Mouse (Mus musculus) intestine, embryonic 16.5 days (tissue): ENCODE measurements around the gene Gmnc. TPM values are rescaled to one million over a fixed set of nuclear protein-coding genes. Genes with fewer than 3 reads are reported as not detected.

Experiments used
- ATAC-seq: fragments of 200-750 bp; cut with Nextera tagmentation; 2 replicates; pipeline ENCODE4 v1.8.0; 2017; ENCODE audit warnings: moderate TSS enrichment, moderate library complexity
- H3K27ac ChIP-seq: fragments of 300-500 bp; sonication (generic); 2 replicates; pipeline ENCODE4 v1.5.1; 2014; ENCODE audit warnings: mild to moderate bottlenecking, low read length
- H3K27me3 ChIP-seq: fragments of 300-500 bp; sonication (generic); replicated peaks from 2 replicates; pipeline ENCODE4 v1.6.1; 2014; ENCODE audit warnings: low read length, control low read depth, mixed read lengths; ENCODE audit not compliant: control insufficient read depth, insufficient read depth
- H3K36me3 ChIP-seq: fragments of 300-500 bp; sonication (generic); 2 replicates; pipeline ENCODE4 v1.6.1; 2014; ENCODE audit warnings: low read length, control low read depth; ENCODE audit not compliant: control insufficient read depth, insufficient read depth
- H3K4me1 ChIP-seq: fragments of 300-500 bp; sonication (generic); 2 replicates; pipeline ENCODE4 v1.6.1; 2014; ENCODE audit warnings: low read length, control low read depth, mixed read lengths; ENCODE audit not compliant: control insufficient read depth, insufficient read depth
- H3K4me2 ChIP-seq: fragments of 300-500 bp; sonication (generic); 2 replicates; pipeline ENCODE4 v1.6.1; 2014; ENCODE audit warnings: low read depth, low read length, control low read depth
- H3K4me3 ChIP-seq: fragments of 300-500 bp; sonication (generic); 2 replicates; pipeline ENCODE4 v1.5.1; 2014; ENCODE audit warnings: mild to moderate bottlenecking, low read length
- H3K9ac ChIP-seq: fragments of 300-500 bp; sonication (generic); 2 replicates; pipeline ENCODE4 v1.6.1; 2014; ENCODE audit warnings: low read depth, low read length
- H3K9me3 ChIP-seq: fragments of 300-500 bp; sonication (generic); 2 replicates; pipeline ENCODE4 v1.6.1; 2016; ENCODE audit warnings: low read length, control low read depth; ENCODE audit not compliant: control insufficient read depth
- WGBS: fragments of 180-500 bp; shearing (Covaris S2); extraction: QIAGEN DNeasy Blood & Tissue Kit; methylation state at CpG from one replicate; pipeline ENCODE4 v1.1.7; 2014; 5-methylcytosine and 5-hydroxymethylcytosine counted together
- polyA plus RNA-seq: library from polyadenylated mRNA; unstranded; fragments of >200 nt; fragmentation: Nextera tagmentation; extraction: Ambion mirVana; gene quantifications from 2 replicates; pipeline ENCODE4 v1.2.1, GENCODE M21; 2015

The Gmnc gene
- polyA plus RNA-seq, 1 experiment from 2014 or later, result not detected

DNA sequence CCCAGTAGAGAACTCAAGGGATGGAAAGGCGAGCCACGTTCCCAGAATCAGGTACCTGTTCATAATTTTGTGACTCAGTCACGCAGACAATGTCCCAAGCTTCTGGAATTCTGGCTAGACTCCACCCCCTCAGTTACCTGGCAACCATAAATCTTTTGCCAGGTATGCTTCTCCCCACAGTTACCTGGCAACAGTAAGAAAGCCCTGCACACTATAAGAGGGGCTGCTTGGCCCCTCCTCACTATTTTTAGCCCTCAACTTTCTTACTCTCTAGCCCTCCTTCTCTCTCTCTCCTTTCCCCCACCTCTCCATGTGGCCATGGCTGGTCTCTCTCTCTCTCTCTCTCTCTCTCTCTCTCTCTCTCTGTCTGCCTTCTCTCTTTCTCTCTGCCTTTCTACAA is 114.6 kb downstream of the Gmnc start:
- ATAC-seq, result no peak

More for the DNA sequence above, 114.6 kb downstream of the Gmnc start:
- H3K9ac ChIP-seq, result no peak overlapping the region
- H3K27ac ChIP-seq, result no peak overlapping the region
- no peak overlapping the region for H3K4me2 ChIP-seq
- H3K4me3 ChIP-seq, result no peak overlapping the region
- no peaks in the 10 kb centered on the region for H3K9me3 ChIP-seq
- H3K4me1 ChIP-seq, result no peaks in the 10 kb centered on the region
- no peaks in the 10 kb centered on the region for H3K27me3 ChIP-seq
- no peaks in the 10 kb centered on the region for H3K36me3 ChIP-seq
- 72% methylated on average over 3 of the region's 3 CpGs for WGBS
